Mouse (Mus musculus): ENCODE data around the gene Cd46. TPM values are rescaled to one million over a fixed set of nuclear protein-coding genes. Genes with fewer than 3 reads are reported as not detected.

The Cd46 gene
- total RNA-seq (2018; cell fraction: chromatin; rRNA removed), result 10 to 100 TPM in 1 of 26 experiments, 1 to 10 TPM in 23, under 1 TPM in 2; 0.34 to 10.8 (median 5.4) TPM
- under 1 TPM; 0.03 to 0.63 (median 0.12) TPM for total RNA-seq (2018; cell fraction: cytosol; rRNA removed)
- 1 to 10 TPM in 22 of 26 experiments, under 1 TPM in 4; 0.29 to 6.0 (median 2.7) TPM for total RNA-seq (2018; cell fraction: nucleus; rRNA removed)
- polyA plus RNA-seq (2018), result 0.09 to 0.36 TPM (median 0.27 TPM) in 3 replicates

GRCm38 (mm10) chr1:195092220-195092720 lies at the start of gene Cd46:
Gene Cd46 (minus strand): TSS chr1:195092249.
- 6% methylated on average over 14 of the region's 14 CpGs for WGBS (ENCODE audit: missing documents)
- Histone ChIP-seq H3K36me3 (ENCODE audit: inconsistent target) (no peaks in the 10 kb centered on the region; the same call in 1 of the 2 replicates), H3K79me2 (ENCODE audit: inconsistent target) (no peaks in the 10 kb centered on the region)

DNA sequence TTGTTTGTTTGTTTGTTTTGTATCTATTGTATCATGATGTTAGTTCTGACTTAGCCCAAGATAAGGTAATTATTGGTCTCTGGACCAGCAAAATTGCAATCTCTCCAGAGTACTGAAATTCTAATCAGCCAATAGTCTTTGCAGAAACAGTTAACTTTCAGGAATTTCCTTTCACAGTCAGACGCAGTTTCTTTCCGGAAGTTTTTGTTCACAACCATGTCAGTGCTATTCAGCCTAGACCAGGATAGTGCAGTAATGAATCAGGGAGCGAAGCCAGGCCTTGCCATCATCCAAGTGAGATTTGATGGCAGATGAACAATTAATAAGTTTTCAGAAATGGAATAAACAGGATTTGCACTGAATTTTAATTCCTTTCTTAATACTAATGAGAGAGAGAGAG lies 40.0 kb upstream of the Cd46 start:
- peaks cover 17% of the 10 kb centered on the region for H3K36me3 ChIP-seq (ENCODE audit: inconsistent target)
- H3K79me2 ChIP-seq (ENCODE audit: inconsistent target), result peaks cover 14% of the 10 kb centered on the region
- H3K4me3 ChIP-seq (ENCODE audit: inconsistent target), result peak overlapping the region; percentile 89
- whole genome bisulfite sequencing (ENCODE audit: missing documents), result 36% methylated on average over 3 of the region's 3 CpGs
- H3K27ac ChIP-seq, result peak overlapping the region; percentile 94

More at GRCm38 (mm10) chr1:195092220-195092720, at the start of gene Cd46:
- Histone ChIP-seq H3K27ac (peak within 1 kb of the TSS; percentile 31), H3K4me3 (ENCODE audit: inconsistent target) (peak within 1 kb of the TSS; percentile 56)

DNA sequence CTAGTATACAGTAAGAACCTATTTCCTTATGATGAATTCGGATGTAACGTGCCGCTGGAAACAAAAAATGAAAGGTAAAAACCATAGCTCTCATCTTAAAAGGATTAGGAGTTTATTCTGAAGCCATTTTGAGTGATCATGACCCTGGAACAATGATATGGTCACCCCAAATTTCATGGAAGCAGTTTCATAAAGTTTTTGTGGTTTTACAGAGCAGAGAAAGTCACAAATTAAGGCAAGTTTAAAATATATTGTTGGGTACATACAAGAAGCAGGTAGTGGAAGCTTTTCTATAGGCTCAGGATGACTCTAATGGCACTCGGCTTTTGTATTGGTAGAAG lies 39.6 kb upstream of the Cd46 start:
- 13% methylated on average over 4 of the region's 4 CpGs for WGBS (ENCODE audit: missing documents)
- peaks cover 14% of the 10 kb centered on the region for H3K79me2 ChIP-seq (ENCODE audit: inconsistent target)
- H3K27ac ChIP-seq, result peak overlapping the region; percentile 94
- peaks cover 17% of the 10 kb centered on the region for H3K36me3 ChIP-seq (ENCODE audit: inconsistent target)
- H3K4me3 ChIP-seq (ENCODE audit: inconsistent target), result peak overlapping the region; percentile 89

DNA sequence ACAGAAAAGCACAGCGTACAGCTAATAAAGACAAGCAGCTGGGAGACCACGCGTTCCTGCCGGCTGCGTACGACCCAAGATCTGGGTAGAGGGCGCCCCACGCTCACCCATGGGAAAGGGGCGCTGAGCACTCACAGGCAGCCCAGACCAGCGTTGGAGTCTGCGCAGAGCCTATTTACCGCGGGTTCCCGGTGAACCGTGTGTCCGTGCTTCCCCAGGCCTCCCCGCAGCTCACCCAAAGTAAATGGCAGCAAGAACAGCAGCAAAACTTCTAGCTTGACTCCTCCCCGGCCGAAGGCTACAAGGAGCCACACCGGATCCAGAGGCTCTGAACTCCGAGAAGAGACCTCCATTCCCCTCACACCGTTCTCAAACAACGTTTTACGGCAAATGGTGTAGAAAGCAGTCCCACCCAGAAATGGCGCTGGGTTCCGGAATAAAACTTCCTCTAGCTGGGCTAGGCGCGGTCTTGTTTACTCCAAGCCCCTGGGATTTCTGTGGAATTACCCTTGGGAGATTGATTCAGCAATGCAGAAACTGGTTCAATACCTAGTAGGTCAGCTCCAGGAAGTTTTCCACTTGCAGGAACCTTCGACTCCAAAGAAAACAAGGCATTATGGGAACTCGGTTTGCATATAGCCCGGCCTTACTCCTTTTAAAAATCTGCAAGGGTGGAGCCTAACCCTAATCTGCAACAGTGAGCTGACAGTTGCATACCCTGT lies 39.1 kb upstream of the Cd46 start, which contains the start of gene Cr1l:
Gene Cr1l (minus strand): TSS at position 634 of the 722 bp plus-strand sequence.
- WGBS (ENCODE audit: missing documents), result under 1% methylated on average over 31 of the region's 31 CpGs

DNA sequence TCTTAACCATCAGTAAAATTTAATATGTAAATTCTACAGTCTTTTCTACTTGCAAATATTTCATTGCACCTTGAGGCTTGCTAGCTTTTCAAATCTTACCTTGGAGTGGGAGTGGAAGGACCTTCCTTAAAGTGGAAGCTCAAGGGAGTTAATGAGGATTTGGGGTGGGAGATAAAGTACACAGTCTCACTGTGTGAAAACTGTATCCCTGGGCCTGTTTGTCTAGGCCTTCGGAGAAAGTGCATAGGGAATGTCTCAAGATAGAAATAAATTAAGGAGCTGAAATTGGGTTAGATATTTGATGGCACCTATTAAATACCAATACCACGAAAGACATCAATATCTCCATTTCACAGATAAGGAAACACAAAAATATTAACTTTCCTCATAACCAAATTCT lies 38.4 kb upstream of the Cd46 start:
- peaks cover 28% of the 10 kb centered on the region for H3K36me3 ChIP-seq (ENCODE audit: inconsistent target)
- H3K27ac ChIP-seq, result peak overlapping the region; percentile 94

More for the DNA sequence above, 39.1 kb upstream of the Cd46 start, which contains the start of gene Cr1l:
- Histone ChIP-seq H3K27ac (peak within 1 kb of the TSS; percentile 94), H3K36me3 (ENCODE audit: inconsistent target) (peaks cover 23% of the 10 kb centered on the region), H3K79me2 (ENCODE audit: inconsistent target) (peaks cover 14% of the 10 kb centered on the region), H3K4me3 (ENCODE audit: inconsistent target) (peak within 1 kb of the TSS; percentile 89)

DNA sequence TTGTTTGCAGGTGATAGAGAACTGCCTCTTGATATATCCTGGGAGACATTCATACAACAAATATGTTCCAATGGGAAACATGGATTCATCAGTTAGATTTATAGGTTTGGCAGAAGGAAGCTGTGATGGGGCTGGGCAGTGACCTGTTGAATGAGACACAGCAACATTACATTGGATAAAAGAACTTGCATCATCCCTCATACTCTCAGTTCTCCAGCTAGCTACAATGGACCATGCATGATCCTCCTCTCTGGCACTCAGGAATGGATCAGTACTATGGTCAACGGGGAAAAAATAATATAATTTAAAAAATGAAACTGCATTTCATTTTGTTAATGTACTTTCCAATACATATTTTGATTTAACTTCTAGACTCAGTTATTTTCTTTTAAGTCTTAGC lies 37.8 kb upstream of the Cd46 start:
- peaks cover 34% of the 10 kb centered on the region for H3K36me3 ChIP-seq (ENCODE audit: inconsistent target)
- 85% methylated on average over 1 of the region's 1 CpGs for WGBS (ENCODE audit: missing documents)
- H3K27ac ChIP-seq, result no peak overlapping the region

More for the DNA sequence above, 38.4 kb upstream of the Cd46 start:
- WGBS (ENCODE audit: missing documents), result 8% methylated on average over 2 of the region's 2 CpGs
- Histone ChIP-seq H3K79me2 (ENCODE audit: inconsistent target) (peaks cover 14% of the 10 kb centered on the region), H3K4me3 (ENCODE audit: inconsistent target) (peak overlapping the region; percentile 89)

DNA sequence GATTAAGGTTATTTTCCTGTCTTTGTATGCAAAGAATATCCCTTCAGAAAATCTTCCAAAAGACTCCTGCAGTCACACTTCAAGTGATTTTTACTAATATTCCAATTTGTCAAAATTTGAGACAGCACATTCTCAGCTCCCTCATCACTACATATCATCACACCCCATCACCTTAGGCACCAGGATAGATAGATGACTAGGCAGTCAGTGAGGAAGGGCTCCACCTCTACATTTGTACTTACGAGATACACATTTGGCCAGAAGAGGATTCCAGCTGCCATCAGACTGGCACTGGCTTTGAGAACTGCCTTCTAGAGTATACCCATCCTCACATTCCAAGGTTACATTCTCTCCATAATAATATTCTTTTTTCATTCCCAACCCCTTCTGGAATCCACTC lies 22.4 kb upstream of the Cd46 start:
- Histone ChIP-seq H3K79me2 (ENCODE audit: inconsistent target) (no peaks in the 10 kb centered on the region), H3K4me3 (ENCODE audit: inconsistent target) (no peak overlapping the region), H3K36me3 (ENCODE audit: inconsistent target) (peaks cover 50% of the 10 kb centered on the region), H3K27ac (no peak overlapping the region)
- 93% methylated on average over 1 of the region's 1 CpGs for WGBS (ENCODE audit: missing documents)

More for the DNA sequence above, 37.8 kb upstream of the Cd46 start:
- peak overlapping the region; percentile 89 for H3K4me3 ChIP-seq (ENCODE audit: inconsistent target)
- peaks cover 14% of the 10 kb centered on the region for H3K79me2 ChIP-seq (ENCODE audit: inconsistent target)

- 96% methylated on average over 4 of the region's 4 CpGs for WGBS (ENCODE audit: missing documents)
- Histone ChIP-seq H3K27ac (no peak overlapping the region), H3K4me3 (ENCODE audit: inconsistent target) (no peak overlapping the region), H3K36me3 (ENCODE audit: inconsistent target) (peaks cover 50% of the 10 kb centered on the region), H3K79me2 (ENCODE audit: inconsistent target) (no peaks in the 10 kb centered on the region)
Observed at GRCm38 (mm10) chr1:195113621-195114020, 21.6 kb upstream of the Cd46 start.

DNA sequence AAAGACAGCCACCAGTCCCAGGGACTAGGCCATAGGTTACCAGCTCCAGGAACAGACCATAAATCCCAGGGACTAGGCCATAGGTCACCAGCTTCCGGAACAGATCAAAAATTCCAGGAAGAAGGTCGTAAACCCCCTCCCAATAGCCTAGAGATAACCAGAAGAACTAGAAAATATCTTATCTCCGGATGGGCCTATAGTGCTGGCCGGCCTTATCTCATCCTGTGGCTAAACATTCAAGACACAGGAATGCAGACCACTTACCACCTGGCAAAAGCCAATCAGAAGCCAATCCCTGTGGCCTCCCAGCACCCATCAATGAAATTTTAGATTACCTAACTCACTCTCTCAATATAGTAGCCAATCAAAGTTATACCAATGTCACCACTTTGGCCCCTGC lies 8.6 kb upstream of the Cd46 start:
- H3K36me3 ChIP-seq (ENCODE audit: inconsistent target), result peaks cover 51% of the 10 kb centered on the region
- WGBS (ENCODE audit: missing documents), result 93% methylated on average over 4 of the region's 4 CpGs
- no peaks in the 10 kb centered on the region for H3K79me2 ChIP-seq (ENCODE audit: inconsistent target)
- H3K4me3 ChIP-seq (ENCODE audit: inconsistent target), result no peak overlapping the region
- no peak overlapping the region for H3K27ac ChIP-seq

DNA sequence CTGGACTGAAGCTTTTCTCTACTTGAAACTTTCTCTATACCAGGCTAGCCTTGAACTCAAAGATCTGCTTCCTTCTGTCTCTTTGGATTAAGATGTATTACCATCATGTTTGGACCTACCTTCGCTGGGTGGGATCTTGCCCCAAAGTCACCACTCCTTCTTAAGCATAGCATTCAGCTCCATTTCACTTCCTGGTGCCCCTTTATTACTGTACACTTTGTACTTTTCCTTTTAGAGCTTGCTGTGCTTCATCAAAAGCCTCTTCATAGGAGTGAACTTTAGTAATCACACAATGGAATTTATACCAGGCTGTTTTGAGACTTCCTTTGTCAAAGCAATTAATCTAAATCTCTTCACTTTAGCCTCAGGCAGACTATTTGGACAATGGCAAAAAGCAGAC lies 6.0 kb upstream of the Cd46 start:
- H3K36me3 ChIP-seq (ENCODE audit: inconsistent target), result peaks cover 27% of the 10 kb centered on the region; the same call in 1 of the 2 replicates

DNA sequence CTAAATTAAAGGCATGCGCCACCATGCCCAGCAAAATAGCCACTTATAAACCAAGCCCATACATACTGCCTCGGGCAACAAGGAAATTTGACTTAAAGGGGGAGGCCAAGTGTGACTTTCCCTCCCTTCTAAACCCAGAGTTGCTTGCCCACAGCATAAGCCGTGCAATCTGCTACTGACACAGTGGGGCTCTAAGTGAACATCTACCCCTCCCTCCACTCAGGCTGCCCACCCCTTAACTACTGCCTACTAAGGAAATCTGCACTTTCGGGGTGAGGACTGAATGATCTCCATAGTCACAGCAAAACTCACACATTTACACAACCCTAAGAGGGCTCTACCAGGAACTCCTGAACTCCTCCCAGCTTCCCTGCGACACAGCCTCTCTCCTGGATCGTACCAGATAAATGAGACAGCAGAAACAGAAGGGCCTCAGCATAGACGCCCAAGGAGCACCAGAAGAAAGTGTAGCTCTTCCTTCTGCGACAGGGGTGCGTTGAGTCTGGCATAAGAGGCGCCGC lies 290 bp downstream of the Cd46 start:
- Histone ChIP-seq H3K79me2 (ENCODE audit: inconsistent target) (no peaks in the 10 kb centered on the region), H3K4me3 (ENCODE audit: inconsistent target) (peak overlapping the region; percentile 56), H3K36me3 (ENCODE audit: inconsistent target) (no peaks in the 10 kb centered on the region; the same call in 1 of the 2 replicates), H3K27ac (peak overlapping the region; percentile 31)
- WGBS (ENCODE audit: missing documents), result 20% methylated on average over 11 of the region's 11 CpGs

More for the DNA sequence above, 6.0 kb upstream of the Cd46 start:
- 73% methylated on average over 1 of the region's 1 CpGs for WGBS (ENCODE audit: missing documents)
- Histone ChIP-seq H3K4me3 (ENCODE audit: inconsistent target) (no peak overlapping the region), H3K79me2 (ENCODE audit: inconsistent target) (no peaks in the 10 kb centered on the region), H3K27ac (no peak overlapping the region)

DNA sequence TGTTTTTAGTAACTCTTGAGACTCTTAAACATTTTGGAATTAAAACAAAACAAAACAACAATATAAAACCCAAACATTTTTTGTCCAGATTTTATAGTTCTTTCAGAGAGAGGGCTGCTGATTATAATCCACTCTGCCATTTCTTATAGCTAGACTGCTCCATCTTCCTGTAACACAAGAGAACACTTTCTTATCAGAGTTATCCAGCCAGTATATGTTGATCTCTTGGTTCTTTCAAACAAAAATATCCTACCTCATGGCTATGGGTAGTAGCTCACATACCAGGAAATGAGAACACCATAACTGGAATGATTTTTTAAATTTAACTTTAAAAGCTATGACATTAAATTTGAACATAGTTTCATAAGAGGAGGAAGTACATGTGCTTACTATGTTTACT lies 9.9 kb downstream of the Cd46 start:
- H3K79me2 ChIP-seq (ENCODE audit: inconsistent target), result no peaks in the 10 kb centered on the region
- H3K36me3 ChIP-seq (ENCODE audit: inconsistent target), result no peaks in the 10 kb centered on the region
- H3K4me3 ChIP-seq (ENCODE audit: inconsistent target), result no peak overlapping the region
- H3K27ac ChIP-seq, result no peak overlapping the region

GRCm38 (mm10) chr1:195040437-195040836 lies 51.6 kb downstream of the Cd46 start:
- Histone ChIP-seq H3K36me3 (ENCODE audit: inconsistent target) (no peaks in the 10 kb centered on the region; the same call in 1 of the 2 replicates), H3K79me2 (ENCODE audit: inconsistent target) (no peaks in the 10 kb centered on the region)

DNA sequence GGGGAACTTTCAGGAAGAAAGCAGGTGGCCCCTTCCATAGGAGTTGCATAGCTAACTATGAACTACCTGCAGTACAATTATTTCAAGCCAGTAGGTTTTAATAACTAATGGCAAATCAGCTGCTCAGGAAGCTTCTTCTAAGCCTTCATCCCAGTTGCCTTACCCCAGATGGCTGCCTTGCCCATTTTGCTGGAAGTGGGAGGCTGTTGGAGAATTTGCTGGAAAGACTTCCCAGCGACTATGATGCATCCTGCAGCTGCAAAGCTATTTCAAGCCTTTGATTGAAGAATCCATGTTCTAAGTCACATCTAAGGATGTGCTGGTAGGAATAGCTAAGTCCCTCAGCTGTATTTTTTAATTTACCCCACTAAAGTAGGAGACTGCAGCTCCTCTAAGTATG lies 53.7 kb downstream of the Cd46 start:
- WGBS (ENCODE audit: missing documents), result 100% methylated on average over 1 of the region's 1 CpGs

More at GRCm38 (mm10) chr1:195040437-195040836, 51.6 kb downstream of the Cd46 start:
- H3K4me3 ChIP-seq (ENCODE audit: inconsistent target), result no peak overlapping the region
- no peak overlapping the region for H3K27ac ChIP-seq

DNA sequence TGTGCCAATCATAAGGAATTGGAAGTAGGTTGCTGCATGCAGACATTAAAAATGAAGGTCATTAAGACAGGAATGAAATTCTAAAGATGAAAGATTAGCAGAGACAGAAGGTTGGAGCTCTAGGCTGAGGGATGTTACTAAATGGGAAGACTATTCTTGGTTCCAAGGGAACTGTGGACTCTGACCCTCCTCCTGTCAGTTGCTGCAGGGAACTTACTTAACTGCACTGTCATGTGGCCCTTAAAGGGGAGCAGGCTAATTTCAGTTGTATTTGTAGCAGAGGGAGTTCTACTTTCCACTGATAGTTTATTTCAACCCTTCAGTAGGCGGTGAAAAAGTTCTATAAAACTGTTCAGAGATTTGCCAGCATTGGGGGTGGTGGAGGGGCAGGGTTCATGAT lies 54.1 kb downstream of the Cd46 start:
- WGBS (ENCODE audit: missing documents), result 93% methylated on average over 1 of the region's 1 CpGs
- Histone ChIP-seq H3K27ac (peak overlapping the region; percentile 13; the same call in 1 of the 2 replicates), H3K4me3 (ENCODE audit: inconsistent target) (no peak overlapping the region), H3K36me3 (ENCODE audit: inconsistent target) (peaks cover 5% of the 10 kb centered on the region; the same call in 1 of the 2 replicates), H3K79me2 (ENCODE audit: inconsistent target) (no peaks in the 10 kb centered on the region)

More for the DNA sequence above, 53.7 kb downstream of the Cd46 start:
- no peak overlapping the region for H3K4me3 ChIP-seq (ENCODE audit: inconsistent target)
- H3K27ac ChIP-seq, result peak overlapping the region; percentile 10; the same call in 1 of the 2 replicates
- no peaks in the 10 kb centered on the region for H3K79me2 ChIP-seq (ENCODE audit: inconsistent target)
- peaks cover 5% of the 10 kb centered on the region; the same call in 1 of the 2 replicates for H3K36me3 ChIP-seq (ENCODE audit: inconsistent target)
